Mouse (Mus musculus) CH12.LX (cell line): ENCODE data around the gene Ccpg1.

ENCODE experiments used
- CHD2 ChIP-seq: IDR thresholded peaks from 2 replicates; pipeline ENCODE4 v1.6.1; 2011; ENCODE audit warnings: low read length, improper control_type of control experiment
- CTCF ChIP-seq, 2 experiments: IDR thresholded peaks in 1 of 2; conservative IDR thresholded peaks in 1 of 2; 2 replicates each; pipeline ENCODE4 v1.5.1; 2011 to 2012; ENCODE audit warnings: low read depth in 2 of 2, low read length in 2 of 2, improper control_type of control experiment in 1 of 2, inconsistent platforms in 1 of 2, mild to moderate bottlenecking in 1 of 2, moderate library complexity in 1 of 2
- HCFC1 ChIP-seq: IDR thresholded peaks from 2 replicates; pipeline ENCODE4 v1.6.1; 2012; ENCODE audit warnings: low read depth, mild to moderate bottlenecking, inconsistent platforms, low read length, improper control_type of control experiment
- JUND ChIP-seq: conservative IDR thresholded peaks from 2 replicates; pipeline ENCODE4 v1.6.1; 2011; ENCODE audit warnings: low read depth, low read length, improper control_type of control experiment
- KAT2A ChIP-seq: IDR thresholded peaks from 2 replicates; pipeline ENCODE4 v1.6.1; 2012; ENCODE audit warnings: low read length, improper control_type of control experiment, inconsistent platforms; ENCODE audit not compliant: insufficient replicate concordance
- MAFK ChIP-seq: IDR thresholded peaks from 2 replicates; pipeline ENCODE4 v1.6.1; 2011; ENCODE audit warnings: low read length, improper control_type of control experiment; ENCODE audit not compliant: insufficient replicate concordance
- MAX ChIP-seq: IDR thresholded peaks from 2 replicates; pipeline ENCODE4 v1.6.1; 2011; ENCODE audit warnings: low read length, improper control_type of control experiment
- MAZ ChIP-seq: IDR thresholded peaks from 2 replicates; pipeline ENCODE4 v1.6.1; 2012; ENCODE audit warnings: low read depth, mild to moderate bottlenecking, inconsistent platforms, low read length, improper control_type of control experiment, moderate library complexity
- NELFE ChIP-seq: IDR thresholded peaks from 2 replicates; pipeline ENCODE4 v1.6.1; 2011; ENCODE audit warnings: low read depth, low read length, improper control_type of control experiment
- POLR2A ChIP-seq: IDR thresholded peaks from 2 replicates; pipeline ENCODE4 v1.6.1; 2011; ENCODE audit warnings: low read depth, mild to moderate bottlenecking, improper control_type of control experiment, low read length
- USF2 ChIP-seq: conservative IDR thresholded peaks from 2 replicates; pipeline ENCODE4 v1.6.1; 2011; ENCODE audit warnings: low read depth, low read length, improper control_type of control experiment
- ZC3H11A ChIP-seq: IDR thresholded peaks from 2 replicates; pipeline ENCODE4 v1.6.1; 2012; ENCODE audit warnings: low read depth, mild to moderate bottlenecking, inconsistent platforms, low read length, improper control_type of control experiment
- ZNF384 ChIP-seq: IDR thresholded peaks from 2 replicates; pipeline ENCODE4 v1.6.1; 2012; ENCODE audit warnings: low read depth, low read length, improper control_type of control experiment, inconsistent platforms

DNA sequence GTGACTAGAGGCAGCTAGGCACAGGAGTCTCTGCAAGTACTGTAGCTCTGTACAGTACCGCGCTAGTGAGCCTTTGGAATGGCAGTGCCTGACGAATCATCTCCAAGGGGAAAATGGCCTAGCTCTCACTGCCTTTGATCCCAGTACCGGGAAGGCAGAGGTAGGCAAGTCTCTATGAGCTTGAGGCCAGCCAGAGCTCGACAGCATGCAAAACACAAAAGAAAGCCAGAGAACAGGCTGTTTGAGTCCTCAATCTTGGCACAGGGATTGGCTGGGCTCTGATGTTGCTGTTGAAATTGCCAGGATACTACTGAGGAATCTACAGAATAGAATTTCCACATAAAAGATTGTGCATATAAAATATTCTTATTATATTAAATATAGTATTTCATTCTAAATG lies 12.8 kb upstream of the Ccpg1 start:
- TF ChIP-seq POLR2A: no peak
- no peak for TF ChIP-seq CTCF (conservative IDR thresholded peaks at IDR 0.05 in 1 of 2, IDR thresholded peaks at IDR 0.05 in 1 of 2; ENCODE audit: low read depth in 2 of 2, low read length in 2 of 2)
- no peak for TF ChIP-seq MAFK
- no peak for TF ChIP-seq USF2
- no peak for TF ChIP-seq KAT2A
- no peak for TF ChIP-seq ZNF384
- TF ChIP-seq NELFE: no peak
- no peak for TF ChIP-seq ZC3H11A
- TF ChIP-seq MAX: no peak
- no peak for TF ChIP-seq CHD2
- TF ChIP-seq MAZ: no peak
- TF ChIP-seq HCFC1: no peak
- no peak for TF ChIP-seq JUND
